Mouse (Mus musculus): ENCODE data around the gene Trappc2l. TPM values are rescaled to one million over a fixed set of nuclear protein-coding genes. Genes with fewer than 3 reads are reported as not detected.
"Not testable (repeated sequence)": the region's sequence is repeated elsewhere in the genome, so short reads cannot be mapped to it uniquely, and the experiment has no call there.

The Trappc2l gene
- polyA plus RNA-seq, 1 experiment from 2014 or later = 41.4 TPM

- Histone ChIP-seq H3K36me3 (ENCODE audit: control insufficient read depth, insufficient read depth, low read length) (no peaks in the 10 kb centered on the region), H3K4me3 (replicated peaks; ENCODE audit: low read length) (no peak overlapping the region), H3K27ac (ENCODE audit: low read length) (no peak overlapping the region), H3K4me2 (ENCODE audit: low read depth, low read length) (no peak overlapping the region), H3K27me3 (ENCODE audit: control insufficient read depth, insufficient read depth, low read length) (no peaks in the 10 kb centered on the region), H3K9me3 (replicated peaks; ENCODE audit: control insufficient read depth, low read length) (no peaks in the 10 kb centered on the region), H3K9ac (ENCODE audit: low read length) (no peak overlapping the region), H3K4me1 (ENCODE audit: control insufficient read depth, insufficient read depth, low read length) (0 out of 2 replicates have a peak, but pooled peaks cover 4% of the 10 kb centered on the region)
- ATAC-seq (ENCODE audit: insufficient read depth, low FRiP score) = no peak
- WGBS = 50% methylated on average over 22 of the region's 22 CpGs
Measured at GRCm38 (mm10) chr8:122630696-122631095, 19.3 kb downstream of the Trappc2l start.

- H3K4me3 ChIP-seq (replicated peaks; ENCODE audit: low read length); H3K9ac ChIP-seq (ENCODE audit: low read length); H3K36me3 ChIP-seq (ENCODE audit: control insufficient read depth, insufficient read depth, low read length); H3K27me3 ChIP-seq (ENCODE audit: control insufficient read depth, insufficient read depth, low read length); H3K27ac ChIP-seq (ENCODE audit: low read length); ATAC-seq (ENCODE audit: insufficient read depth, low FRiP score); H3K9me3 ChIP-seq (replicated peaks; ENCODE audit: control insufficient read depth, low read length); H3K4me2 ChIP-seq (ENCODE audit: low read depth, low read length): not testable (repeated sequence)
- WGBS = 68% methylated on average over 3 of the region's 3 CpGs
- peaks cover 14% of the 10 kb centered on the region for H3K4me1 ChIP-seq (ENCODE audit: control insufficient read depth, insufficient read depth, low read length)
Measured at GRCm38 (mm10) chr8:122632134-122632533, 20.7 kb downstream of the Trappc2l start.

- no peak overlapping the region for H3K27ac ChIP-seq (ENCODE audit: low read length)
- H3K9me3 ChIP-seq (replicated peaks; ENCODE audit: control insufficient read depth, low read length) = no peaks in the 10 kb centered on the region
- no peak overlapping the region for H3K4me2 ChIP-seq (ENCODE audit: low read depth, low read length)
- H3K4me1 ChIP-seq (ENCODE audit: control insufficient read depth, insufficient read depth, low read length) = peaks cover 16% of the 10 kb centered on the region
- no peaks in the 10 kb centered on the region for H3K27me3 ChIP-seq (ENCODE audit: control insufficient read depth, insufficient read depth, low read length)
- no peaks in the 10 kb centered on the region for H3K36me3 ChIP-seq (ENCODE audit: control insufficient read depth, insufficient read depth, low read length)
- H3K4me3 ChIP-seq (replicated peaks; ENCODE audit: low read length) = no peak overlapping the region
- WGBS = 92% methylated on average over 14 of the region's 14 CpGs
- no peak for ATAC-seq (ENCODE audit: insufficient read depth, low FRiP score)
- H3K9ac ChIP-seq (ENCODE audit: low read length) = no peak overlapping the region
Measured at GRCm38 (mm10) chr8:122633205-122633604, 21.8 kb downstream of the Trappc2l start.

GRCm38 (mm10) chr8:122635878-122636802 lies 24.7 kb downstream of the Trappc2l start:
- peak; percentile 87 for ATAC-seq (ENCODE audit: insufficient read depth, low FRiP score)
- 33% methylated on average over 14 of the region's 14 CpGs for WGBS

GRCm38 (mm10) chr8:122636803-122637175 lies 25.3 kb downstream of the Trappc2l start:
- H3K27ac ChIP-seq (ENCODE audit: low read length) = peak overlapping the region; percentile 87

More at GRCm38 (mm10) chr8:122635878-122636802, 24.7 kb downstream of the Trappc2l start:
- Histone ChIP-seq H3K4me2 (ENCODE audit: low read depth, low read length) (peak overlapping the region; percentile 19; the same call in 1 of the 2 replicates), H3K27ac (ENCODE audit: low read length) (peak overlapping the region; percentile 87), H3K4me1 (ENCODE audit: control insufficient read depth, insufficient read depth, low read length) (peaks cover 41% of the 10 kb centered on the region), H3K27me3 (ENCODE audit: control insufficient read depth, insufficient read depth, low read length) (no peaks in the 10 kb centered on the region), H3K9ac (ENCODE audit: low read length) (no peak overlapping the region; the same call in 1 of the 2 replicates), H3K9me3 (replicated peaks; ENCODE audit: control insufficient read depth, low read length) (no peaks in the 10 kb centered on the region), H3K36me3 (ENCODE audit: control insufficient read depth, insufficient read depth, low read length) (no peaks in the 10 kb centered on the region), H3K4me3 (replicated peaks; ENCODE audit: low read length) (no peak overlapping the region)

GRCm38 (mm10) chr8:122637230-122637629 lies 25.8 kb downstream of the Trappc2l start:
- Histone ChIP-seq H3K4me2 (ENCODE audit: low read depth, low read length) (no peak overlapping the region), H3K27me3 (ENCODE audit: control insufficient read depth, insufficient read depth, low read length) (no peaks in the 10 kb centered on the region), H3K9ac (ENCODE audit: low read length) (no peak overlapping the region), H3K4me1 (ENCODE audit: control insufficient read depth, insufficient read depth, low read length) (peaks cover 49% of the 10 kb centered on the region), H3K36me3 (ENCODE audit: control insufficient read depth, insufficient read depth, low read length) (no peaks in the 10 kb centered on the region), H3K27ac (ENCODE audit: low read length) (peak overlapping the region; percentile 87), H3K4me3 (replicated peaks; ENCODE audit: low read length) (no peak overlapping the region), H3K9me3 (replicated peaks; ENCODE audit: control insufficient read depth, low read length) (no peaks in the 10 kb centered on the region)
- 78% methylated on average over 9 of the region's 9 CpGs for whole genome bisulfite sequencing
- ATAC-seq (ENCODE audit: insufficient read depth, low FRiP score) = no peak

More at GRCm38 (mm10) chr8:122636803-122637175, 25.3 kb downstream of the Trappc2l start:
- 0 out of 2 replicates have a peak, but pooled peaks have one; percentile 6 for ATAC-seq (ENCODE audit: insufficient read depth, low FRiP score)
- peaks cover 44% of the 10 kb centered on the region for H3K4me1 ChIP-seq (ENCODE audit: control insufficient read depth, insufficient read depth, low read length)
- no peak overlapping the region for H3K4me3 ChIP-seq (replicated peaks; ENCODE audit: low read length)
- no peaks in the 10 kb centered on the region for H3K27me3 ChIP-seq (ENCODE audit: control insufficient read depth, insufficient read depth, low read length)
- H3K9me3 ChIP-seq (replicated peaks; ENCODE audit: control insufficient read depth, low read length) = no peaks in the 10 kb centered on the region
- H3K36me3 ChIP-seq (ENCODE audit: control insufficient read depth, insufficient read depth, low read length) = no peaks in the 10 kb centered on the region
- H3K9ac ChIP-seq (ENCODE audit: low read length) = no peak overlapping the region; the same call in 1 of the 2 replicates
- WGBS = 36% methylated on average over 9 of the region's 9 CpGs
- H3K4me2 ChIP-seq (ENCODE audit: low read depth, low read length) = peak overlapping the region; percentile 19; the same call in 1 of the 2 replicates

- WGBS = 66% methylated on average over 16 of the region's 16 CpGs
- Histone ChIP-seq H3K4me2 (ENCODE audit: low read depth, low read length) (no peak overlapping the region), H3K9ac (ENCODE audit: low read length) (peak overlapping the region; percentile 20; the same call in 1 of the 2 replicates), H3K27me3 (ENCODE audit: control insufficient read depth, insufficient read depth, low read length) (no peaks in the 10 kb centered on the region), H3K4me1 (ENCODE audit: control insufficient read depth, insufficient read depth, low read length) (peaks cover 54% of the 10 kb centered on the region), H3K36me3 (ENCODE audit: control insufficient read depth, insufficient read depth, low read length) (no peaks in the 10 kb centered on the region), H3K9me3 (replicated peaks; ENCODE audit: control insufficient read depth, low read length) (no peaks in the 10 kb centered on the region), H3K4me3 (replicated peaks; ENCODE audit: low read length) (no peak overlapping the region), H3K27ac (ENCODE audit: low read length) (0 out of 2 replicates have a peak overlapping the region, but pooled peaks have one; percentile 47)
- ATAC-seq (ENCODE audit: insufficient read depth, low FRiP score) = no peak
Measured at GRCm38 (mm10) chr8:122638601-122639000, 27.2 kb downstream of the Trappc2l start.

- 21% methylated on average over 16 of the region's 16 CpGs for WGBS
- ATAC-seq (ENCODE audit: insufficient read depth, low FRiP score) = peak; percentile 52; the same call in 1 of the 2 replicates
- Histone ChIP-seq H3K4me3 (replicated peaks; ENCODE audit: low read length) (no peak overlapping the region), H3K27me3 (ENCODE audit: control insufficient read depth, insufficient read depth, low read length) (no peaks in the 10 kb centered on the region), H3K9me3 (replicated peaks; ENCODE audit: control insufficient read depth, low read length) (no peaks in the 10 kb centered on the region), H3K4me1 (ENCODE audit: control insufficient read depth, insufficient read depth, low read length) (peaks cover 54% of the 10 kb centered on the region), H3K4me2 (ENCODE audit: low read depth, low read length) (no peak overlapping the region), H3K27ac (ENCODE audit: low read length) (peak overlapping the region; percentile 47), H3K36me3 (ENCODE audit: control insufficient read depth, insufficient read depth, low read length) (no peaks in the 10 kb centered on the region), H3K9ac (ENCODE audit: low read length) (no peak overlapping the region)
Measured at GRCm38 (mm10) chr8:122639521-122640248, 28.2 kb downstream of the Trappc2l start.

Measured in stomach, embryonic 16.5 days (tissue).